Mouse (Mus musculus) layer of hippocampus, postnatal 36 days (tissue): ENCODE results near the gene Notch4. TPM values are rescaled to one million over a fixed set of nuclear protein-coding genes. Genes with fewer than 3 reads are reported as not detected.

Source experiments
- DNase-seq, 2 experiments: peaks; one replicate each; pipeline ENCODE4 v3.0.0; 2022
- total RNA-seq, 2 experiments: library from RNA; stranded (reverse); gene quantifications; 2 replicates each; pipeline ENCODE4 v1.2.3; 2021

Gene Notch4
- total RNA-seq, 2 experiments from 2014 or later, result 7.0 to 11.5 TPM

DNA sequence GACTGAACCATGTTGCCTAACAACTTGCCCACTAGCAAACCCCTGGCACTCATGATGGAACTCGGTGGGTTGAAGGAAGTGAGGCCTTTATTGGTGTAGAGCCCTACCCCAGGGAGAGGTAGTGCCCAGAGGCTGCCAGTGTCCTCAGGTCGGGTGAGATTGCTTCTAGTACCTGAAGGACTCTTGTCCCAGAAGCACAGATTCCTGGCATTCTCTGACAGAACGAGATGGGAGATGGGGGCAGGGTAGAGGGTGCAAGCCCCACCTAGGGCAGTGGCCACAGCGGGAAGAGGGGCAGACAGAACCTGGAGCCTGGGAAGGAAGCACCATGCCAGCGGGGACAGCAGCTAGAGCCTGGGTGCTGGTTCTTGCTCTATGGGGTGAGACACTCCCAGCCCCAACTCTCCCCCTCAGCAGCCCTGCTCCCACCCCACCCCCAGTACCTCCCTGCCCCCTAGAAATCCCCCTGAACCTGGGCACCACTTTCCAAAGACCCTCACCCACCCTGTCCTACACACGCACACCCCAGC lies 33.6 kb downstream of the Notch4 start, which contains the start of gene Ager:
Ager (plus strand) TSS at position 297 of the 530 bp plus-strand sequence.
- DNase-seq, result peak in 1 of 2 experiments; percentile 5

DNA sequence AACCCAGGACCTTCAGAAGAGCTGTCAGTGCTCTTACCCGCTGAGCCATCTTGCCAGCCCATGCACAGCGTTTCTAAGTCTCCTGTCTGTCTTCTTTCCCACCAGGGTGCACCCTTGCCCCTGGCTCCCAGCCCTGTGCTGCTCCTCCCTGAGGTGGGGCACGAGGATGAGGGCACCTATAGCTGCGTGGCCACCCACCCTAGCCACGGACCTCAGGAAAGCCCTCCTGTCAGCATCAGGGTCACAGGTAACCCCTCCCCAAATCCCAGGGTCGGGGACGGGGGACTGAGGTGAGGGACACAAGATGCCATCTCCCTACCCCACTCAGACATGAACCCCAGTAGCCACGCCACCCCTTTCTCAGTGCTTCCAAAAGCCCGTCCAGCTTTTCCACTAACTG lies 35.8 kb downstream of the Notch4 start:
- DNase-seq, result no peak

DNA sequence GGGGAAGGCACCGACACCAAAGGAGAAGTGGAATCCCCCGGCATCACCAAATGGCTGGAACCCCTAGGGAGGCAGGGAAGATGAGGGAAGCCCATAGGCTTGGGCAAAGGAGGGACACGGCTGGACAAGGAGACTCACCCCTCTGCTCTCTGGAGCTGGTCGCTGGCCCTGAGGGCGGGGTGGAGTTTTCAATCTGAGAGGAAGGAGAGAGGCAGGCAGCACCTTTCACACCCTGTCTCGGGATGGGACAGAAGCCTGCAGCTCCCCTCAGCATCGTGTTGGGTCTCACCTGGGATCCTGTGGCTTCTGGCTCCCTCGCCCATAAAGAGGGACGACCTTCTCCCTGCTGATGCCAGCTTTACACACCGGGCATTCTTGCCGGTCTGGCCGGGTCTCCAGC lies 37.7 kb downstream of the Notch4 start:
- DNase-seq, result no peak

DNA sequence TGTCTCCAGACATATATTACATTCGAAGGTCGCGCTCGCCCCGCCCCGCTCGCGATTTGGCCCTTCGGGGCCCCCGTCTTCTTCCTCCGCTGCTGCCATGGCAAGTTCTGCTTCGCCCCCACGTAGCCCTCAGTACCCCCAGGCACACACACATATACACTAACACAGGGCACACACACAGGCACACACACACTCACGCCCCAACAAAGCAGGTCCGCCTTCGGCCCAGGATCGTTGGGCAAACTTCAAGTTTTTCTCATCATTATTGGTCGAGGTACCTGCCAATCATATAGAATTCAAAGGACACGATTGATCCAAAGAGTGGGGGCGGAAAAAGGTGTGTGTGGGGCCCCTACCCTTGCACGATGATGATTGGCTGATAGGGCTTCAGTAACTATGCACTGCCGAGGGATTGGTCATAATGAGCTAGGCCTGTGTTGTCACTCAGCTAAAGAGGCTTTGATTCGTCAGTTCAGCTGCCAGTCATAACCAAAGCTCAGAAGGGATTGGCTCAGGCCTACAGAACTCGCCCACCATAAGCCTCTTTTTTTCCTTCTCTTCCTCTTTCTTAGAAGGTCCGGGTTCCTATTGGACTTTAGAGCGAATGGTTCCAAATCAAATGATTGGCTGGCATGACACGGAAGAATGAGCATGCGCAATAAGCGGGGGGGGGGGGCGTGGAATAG lies 39.5 kb downstream of the Notch4 start, which contains the start of gene Rnf5:
Rnf5 (minus strand) TSS at position 316 of the 686 bp plus-strand sequence.
- peak; percentile 96 to 97 for DNase-seq

DNA sequence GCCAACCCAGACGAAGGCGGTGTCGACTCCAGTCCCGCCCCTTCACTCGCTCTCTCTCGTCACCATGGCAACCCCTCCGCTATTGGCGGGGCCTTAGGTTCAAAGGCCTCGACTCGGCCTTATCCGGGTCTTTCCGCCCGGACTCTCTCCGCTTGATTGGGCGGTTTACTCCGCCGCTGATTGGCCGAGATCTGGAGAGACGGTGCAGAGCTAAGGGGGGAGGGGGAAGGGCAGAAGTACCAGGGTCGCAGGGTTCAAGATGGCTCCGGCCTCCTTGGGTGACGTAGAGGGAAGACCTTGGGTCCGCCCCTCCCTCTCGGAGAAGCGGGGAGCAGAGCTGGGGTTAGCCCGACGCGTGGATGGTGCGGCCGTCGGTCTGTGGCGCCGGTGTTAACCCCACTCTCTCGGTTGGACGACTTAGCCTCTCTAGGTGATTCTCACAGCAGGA lies 40.0 kb downstream of the Notch4 start, which contains the start of gene Agpat1:
Agpat1 (plus strand) TSS at position 202 of the 448 bp plus-strand sequence.
- peak; percentile 94 to 98 for DNase-seq

DNA sequence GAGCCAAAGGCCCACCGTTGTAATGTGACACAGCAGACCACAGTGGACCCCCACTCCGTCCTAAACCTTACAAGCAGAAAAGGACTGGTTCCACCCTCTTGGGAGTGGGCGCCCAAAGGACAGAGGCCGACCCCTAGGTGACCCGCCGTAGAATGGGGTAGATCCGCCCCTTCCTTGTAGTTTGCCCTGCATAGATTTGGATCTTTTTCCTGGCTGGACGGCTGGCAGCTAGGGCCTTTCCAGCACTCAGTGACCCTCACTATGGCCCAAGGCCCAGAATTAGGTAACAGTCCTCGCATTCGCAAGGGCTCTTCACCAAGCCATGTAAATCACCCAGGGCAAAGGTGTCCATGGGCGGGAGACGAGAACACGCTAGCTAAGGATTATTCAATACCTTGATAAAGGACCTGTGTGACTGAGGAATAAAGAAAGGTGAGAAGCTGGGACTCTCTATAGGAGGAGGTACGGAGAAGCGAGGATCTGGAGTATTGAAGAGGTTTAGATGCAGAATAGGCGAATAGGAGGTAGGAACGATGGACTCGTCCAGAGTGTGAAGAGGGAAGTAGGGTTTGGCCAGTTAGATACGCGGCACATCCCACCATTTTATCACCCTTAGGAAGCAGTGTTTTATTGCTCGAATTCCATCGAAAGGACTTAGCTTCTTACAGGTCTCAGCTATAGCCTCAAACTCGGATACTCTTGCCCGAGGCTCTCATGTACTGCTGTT lies 40.6 kb downstream of the Notch4 start:
- DNase-seq, result peak in 1 of 2 experiments; percentile 20

DNA sequence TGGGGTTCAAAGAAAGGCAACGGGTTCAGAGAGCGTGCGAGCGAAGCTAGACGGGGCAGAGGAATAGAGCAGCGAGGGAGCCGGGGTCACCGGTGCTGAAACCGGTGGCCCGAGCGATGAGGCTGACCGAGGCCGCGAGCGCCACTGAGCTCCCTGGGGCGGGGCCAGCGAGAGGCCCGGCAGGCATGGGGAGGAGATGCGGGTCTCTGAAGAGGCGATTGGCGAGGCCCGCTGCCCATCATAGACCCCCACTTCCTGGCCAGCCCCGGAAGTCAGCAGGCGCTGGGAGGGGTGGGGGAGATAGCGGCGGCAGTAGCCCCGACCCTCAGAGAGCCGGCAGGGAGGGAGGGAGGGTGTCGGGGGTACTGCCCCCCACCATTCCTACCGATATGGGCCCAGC lies 41.5 kb downstream of the Notch4 start:
- DNase-seq, result peak; percentile 98

DNA sequence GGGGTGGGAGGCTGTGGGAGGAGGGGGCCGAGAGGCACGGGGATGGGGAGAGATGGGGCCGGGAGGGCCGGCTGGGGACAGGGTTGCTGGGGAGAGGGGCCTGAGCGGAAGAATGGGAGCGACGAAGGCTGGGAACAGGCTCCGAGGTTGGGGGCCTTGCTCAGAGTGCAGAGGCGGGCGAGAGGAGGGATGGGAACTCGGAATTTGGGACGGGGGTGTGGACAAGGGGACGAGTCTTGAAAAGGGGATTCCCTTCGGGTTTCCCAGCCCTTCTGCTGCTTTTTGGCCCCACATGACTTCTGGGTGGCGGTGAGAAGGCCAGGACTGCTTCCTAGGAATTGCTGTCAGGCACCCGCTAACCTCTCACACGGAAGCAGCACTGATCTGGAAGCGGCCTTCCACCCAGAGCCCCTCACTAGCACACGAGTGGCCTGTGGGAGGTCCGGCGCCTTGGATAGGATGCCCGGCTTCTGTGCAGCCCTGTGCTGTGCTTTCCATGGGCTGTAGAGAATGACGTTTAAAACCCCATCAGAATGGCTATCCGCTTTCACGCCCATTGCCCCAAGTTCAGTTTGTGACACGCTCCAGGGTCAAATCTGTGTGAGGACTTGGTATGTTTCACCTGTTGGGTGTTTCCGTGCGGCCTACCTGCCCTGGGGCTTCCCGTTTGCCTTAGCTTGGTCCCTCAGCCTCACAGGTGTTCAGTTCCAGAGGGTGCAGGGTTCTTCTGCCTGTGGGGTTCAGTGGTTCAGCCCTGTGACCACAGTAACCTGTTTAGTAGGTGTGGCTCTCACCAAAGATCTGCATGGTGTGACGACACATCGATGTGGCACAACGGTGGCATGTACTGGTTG lies 42.3 kb downstream of the Notch4 start:
- DNase-seq, result no peak

DNA sequence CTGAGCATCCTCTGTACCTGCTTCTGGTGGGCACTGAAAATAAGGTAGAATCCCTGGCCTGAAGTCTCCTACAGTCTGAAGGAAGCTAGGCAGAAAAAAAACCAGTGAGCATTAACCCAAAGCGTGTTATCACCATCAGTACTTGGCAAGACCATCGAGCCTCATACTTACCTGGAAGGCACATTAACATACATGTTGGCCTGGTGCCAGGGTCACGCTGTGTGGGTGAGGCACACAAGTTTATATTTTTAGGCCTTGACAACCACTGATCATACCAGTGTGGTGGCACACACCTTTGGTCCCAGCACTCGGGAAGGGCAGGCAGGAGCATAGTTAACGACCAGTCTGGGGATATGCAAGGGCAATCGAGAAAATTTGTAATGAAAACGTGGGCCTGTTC lies 43.9 kb downstream of the Notch4 start:
- DNase-seq, result no peak

DNA sequence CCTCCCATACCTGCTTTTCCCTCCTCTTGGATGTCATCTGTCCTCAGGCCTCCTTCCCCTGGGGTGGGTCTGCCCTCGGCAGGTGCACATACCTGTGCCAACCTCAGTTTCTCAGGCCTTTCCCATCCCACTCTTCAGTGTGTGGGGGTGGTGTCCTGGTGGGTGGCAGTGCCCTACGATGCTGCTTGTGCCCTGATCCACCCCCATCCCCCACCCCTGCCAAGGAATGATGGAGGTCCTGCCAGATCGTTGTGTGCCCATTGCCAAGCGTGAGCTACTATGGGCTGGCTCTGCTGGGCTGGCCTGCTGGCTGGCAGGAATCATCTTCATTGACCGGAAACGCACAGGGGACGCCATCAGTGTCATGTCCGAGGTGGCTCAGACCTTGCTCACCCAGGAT lies 47.0 kb downstream of the Notch4 start:
- DNase-seq, result no peak

DNA sequence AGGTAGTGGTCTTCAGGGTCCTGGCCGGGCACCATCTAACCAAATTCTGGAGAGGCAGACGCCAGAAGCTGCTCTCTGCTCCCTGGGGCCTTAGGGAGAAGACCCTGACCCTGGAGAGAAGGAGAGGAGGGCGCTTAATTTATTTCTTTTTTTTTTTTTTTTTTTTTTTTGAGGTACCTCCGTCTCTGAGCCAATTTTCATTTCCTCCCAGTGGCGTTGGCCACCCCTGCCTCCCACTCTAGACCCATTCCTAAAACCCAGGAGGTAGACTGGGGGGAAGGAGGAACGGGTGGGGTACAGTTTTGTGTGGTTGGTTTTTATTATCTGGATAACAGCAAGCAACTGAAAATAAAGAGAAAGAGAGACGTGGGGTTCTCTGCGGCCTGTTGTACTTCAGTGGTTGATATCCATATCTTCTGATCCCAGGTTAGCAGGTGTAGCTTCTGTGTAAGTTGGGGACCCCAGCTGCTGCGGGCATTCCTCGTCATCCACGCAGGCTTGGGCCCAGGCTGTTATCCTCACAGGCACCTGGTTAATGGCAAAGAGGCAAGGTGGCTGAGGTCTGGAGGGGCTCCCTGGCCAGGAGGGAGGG lies 49.1 kb downstream of the Notch4 start:
- DNase-seq, result no peak

DNA sequence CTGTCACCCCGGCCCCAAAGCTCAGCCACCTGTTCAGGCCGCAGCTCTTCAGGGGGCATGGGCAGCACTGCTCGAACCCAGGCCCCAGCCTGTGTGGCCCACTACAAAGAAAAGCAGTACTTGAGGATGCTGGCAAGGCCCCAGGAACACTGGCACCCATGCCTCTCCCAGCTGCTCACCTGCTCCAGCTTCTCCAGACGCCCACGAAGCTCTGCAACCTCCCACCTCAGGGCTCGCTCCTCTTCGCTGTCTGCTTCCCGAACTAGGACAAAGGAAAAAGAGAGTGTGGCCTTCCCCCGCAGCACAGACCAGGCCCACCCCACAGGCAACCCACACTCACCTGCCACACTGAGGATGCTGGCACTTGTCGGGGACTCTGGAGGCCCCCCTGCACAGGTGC lies 49.8 kb downstream of the Notch4 start:
- DNase-seq, result no peak

DNA sequence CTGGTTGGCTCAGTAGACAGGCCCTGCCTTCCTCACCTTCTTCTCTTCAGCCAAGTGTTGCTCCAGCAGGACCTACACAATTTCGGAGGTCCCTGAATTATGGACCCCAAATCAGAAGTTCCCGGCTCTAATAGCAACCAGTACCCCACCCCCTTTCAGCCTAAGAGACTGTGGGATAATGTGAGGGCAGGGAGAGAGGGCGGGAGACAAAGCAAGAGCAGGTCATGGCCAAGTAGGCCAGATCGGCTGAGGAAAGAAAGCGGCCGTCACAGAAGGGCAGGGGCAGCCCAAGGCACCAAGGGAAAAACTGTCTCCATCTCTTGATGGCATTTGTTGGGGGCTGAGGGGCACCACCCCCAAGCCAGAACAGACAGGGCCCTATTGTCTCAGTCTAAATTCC lies 51.8 kb downstream of the Notch4 start, which contains the start of gene Egfl8:
Egfl8 (minus strand) TSS at position 101 of the 400 bp plus-strand sequence.
- no peak for DNase-seq

DNA sequence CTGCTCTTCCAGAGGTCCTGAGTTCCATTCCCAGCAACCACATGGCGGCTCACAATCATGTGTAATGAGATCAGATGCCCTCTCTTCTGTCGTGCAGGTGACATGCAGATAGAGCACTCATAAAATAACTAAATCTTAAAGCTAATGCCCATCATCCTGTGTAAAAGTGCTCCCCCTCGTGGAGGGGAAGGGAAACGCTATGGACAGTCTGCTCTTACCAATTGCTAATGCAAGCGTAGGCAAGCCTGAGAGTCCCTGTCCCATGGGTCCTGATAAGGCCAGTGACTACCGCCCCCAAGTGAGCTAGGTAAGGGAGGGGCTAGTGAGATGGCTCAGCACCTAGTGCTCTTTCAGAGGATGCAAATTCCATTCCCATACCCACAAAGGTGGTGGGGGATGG lies 54.9 kb downstream of the Notch4 start:
- DNase-seq, result peak in 1 of 2 experiments; percentile 72

DNA sequence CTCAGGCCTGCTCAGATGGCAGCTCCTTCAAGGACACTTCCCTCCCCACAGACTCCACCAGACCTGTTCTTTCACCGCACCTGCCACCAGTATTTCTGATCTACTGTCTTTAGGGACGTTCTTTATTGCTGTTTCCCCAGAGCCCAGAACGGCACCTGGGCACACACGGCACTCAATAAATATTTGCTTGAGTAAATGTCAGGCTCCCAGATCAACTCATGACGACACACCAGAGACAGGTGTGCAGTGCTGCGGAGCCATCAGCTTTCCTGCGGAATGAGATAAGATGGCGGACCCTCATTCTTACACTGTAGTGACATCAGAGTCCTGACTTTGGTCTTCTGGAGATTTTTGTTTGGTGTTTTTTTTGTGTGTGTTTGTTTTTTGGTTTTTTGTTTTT lies 56.9 kb downstream of the Notch4 start:
- no peak for DNase-seq

DNA sequence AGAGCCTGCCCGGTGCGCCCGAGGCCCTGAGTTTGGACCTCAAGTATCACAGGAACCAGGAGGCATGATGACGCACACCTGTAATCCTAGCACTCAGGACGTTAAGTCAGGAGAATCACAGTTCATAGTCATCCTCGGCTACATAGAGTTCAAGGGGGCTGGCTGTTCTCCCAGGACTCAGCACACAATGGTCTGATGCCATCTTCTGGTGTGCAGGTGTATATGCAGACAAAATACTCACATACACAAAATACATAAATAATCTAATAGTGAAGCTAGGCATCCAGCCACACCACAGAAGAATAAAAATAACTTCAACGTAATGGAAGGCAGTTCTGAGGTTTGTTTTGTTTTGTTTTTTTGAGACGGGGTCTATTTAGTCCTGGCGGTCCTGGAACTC lies 59.1 kb downstream of the Notch4 start:
- DNase-seq, result no peak

DNA sequence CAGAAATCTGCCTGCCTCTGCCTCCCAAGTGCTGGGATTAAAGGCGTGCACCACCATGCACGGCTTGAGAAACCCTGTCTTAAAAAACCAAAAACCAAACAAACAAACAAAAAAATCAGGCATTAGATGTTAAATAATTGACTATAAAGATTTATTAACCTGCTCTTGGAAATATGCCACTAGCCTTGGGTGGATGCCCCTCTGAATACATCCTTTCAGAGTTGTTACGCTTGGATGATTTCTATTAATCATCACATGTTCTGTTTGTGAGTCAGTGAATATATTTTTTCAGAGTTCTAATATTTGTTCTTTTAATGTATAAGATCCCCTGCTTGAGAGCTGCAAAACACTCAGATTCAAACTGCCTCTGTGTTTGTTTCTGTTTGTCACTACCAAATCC lies 60.9 kb downstream of the Notch4 start:
- no peak for DNase-seq

DNA sequence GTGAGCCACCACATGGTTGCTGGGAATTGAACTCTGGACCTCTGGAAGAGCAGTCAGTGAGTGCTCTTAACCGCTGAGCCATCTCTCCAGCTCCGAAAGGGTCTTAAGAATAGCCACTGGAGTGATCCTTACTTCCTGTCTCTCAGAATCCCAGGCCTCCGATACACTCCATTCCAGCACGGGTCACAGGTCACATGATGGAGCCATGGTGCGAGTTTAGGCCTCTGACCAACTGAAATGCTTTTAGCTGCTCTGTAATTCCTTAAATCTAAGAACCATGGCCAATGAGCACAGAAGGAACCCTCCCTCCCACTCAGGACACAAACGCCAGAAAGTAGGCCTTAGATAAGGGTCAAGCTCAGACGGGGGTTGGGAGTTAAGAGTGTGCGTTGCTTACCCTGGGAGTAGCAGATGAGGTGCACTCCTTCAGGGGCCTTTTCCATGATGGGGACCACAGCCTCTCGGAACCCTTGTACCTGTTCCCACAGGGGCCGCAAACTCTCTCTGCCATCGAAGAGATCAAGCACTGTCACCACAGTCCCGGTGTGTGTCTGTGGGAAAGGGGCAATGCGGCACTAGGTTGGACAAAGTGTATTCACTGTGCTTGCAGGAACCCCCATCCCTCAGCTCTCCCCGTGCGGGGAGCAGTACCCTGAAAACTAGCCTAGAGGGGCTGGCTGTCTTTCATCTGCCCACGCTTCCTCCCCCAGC lies 62.1 kb downstream of the Notch4 start:
- no peak for DNase-seq

DNA sequence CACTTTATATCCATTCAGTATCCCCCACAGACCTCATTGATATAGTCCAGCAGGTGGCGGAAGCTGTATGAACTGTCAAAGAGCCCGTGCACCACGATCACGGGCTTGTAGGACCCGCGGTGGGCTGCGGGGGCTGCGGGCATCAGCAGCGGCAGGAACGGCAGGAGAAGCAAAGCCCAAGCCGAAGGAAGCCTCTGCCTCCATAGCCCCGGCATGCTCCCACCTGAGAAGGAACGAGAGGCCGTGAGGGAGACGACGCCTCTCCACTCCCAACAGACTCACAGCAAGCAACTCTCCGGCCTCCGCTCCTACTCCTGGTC lies 62.7 kb downstream of the Notch4 start:
- peak in 1 of 2 experiments; percentile 58 for DNase-seq

DNA sequence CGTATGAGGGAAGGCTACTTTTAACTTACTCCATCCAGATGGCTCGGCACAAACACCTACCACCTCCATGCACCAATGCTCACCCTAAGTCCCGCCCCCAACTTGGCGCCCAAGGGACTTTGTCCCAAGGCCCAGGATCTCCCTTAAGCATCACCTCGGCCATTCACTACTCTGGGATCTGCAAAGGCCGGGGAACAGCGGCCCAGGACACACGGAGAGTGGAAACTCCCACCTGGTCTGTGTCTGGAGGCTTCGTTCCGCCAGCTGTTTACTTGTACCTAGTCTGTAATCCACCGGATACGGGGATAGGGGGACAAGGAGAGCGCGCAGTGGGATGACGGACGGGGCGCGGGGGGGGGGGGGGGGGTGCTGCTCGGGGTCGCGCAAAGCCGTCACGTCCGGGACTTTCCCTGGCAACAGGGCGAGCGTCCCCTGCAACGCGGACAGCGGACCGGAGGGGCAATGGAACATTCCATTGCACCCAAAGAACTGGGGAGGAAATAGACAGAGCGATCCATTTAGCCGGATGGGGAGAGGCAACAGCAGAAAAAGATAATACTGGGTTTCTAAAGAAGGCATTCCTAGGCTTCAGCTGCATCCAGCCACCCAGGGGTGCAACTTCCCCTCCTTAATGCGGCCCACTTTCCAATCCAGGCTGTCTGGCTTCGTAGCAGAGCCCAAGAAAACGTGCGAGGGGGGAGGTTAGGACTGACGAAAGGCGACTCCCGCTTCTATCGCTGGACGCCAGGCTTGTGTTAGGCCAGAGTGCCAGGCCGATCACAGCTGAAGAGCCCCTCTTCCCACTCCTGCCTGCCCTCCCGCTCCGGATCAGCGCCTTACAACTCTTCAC lies 63.2 kb downstream of the Notch4 start:
- DNase-seq, result peak; percentile 81 to 87
